Mouse (Mus musculus) gastrocnemius, postnatal 10 days (tissue): Measurements from ENCODE around the gene Osbpl2. TPM values are rescaled to one million over a fixed set of nuclear protein-coding genes. Genes with fewer than 3 reads are reported as not detected.

Experiments used
- DNase-seq: peaks from one replicate; pipeline ENCODE4 v3.0.0; 2021; ENCODE audit warnings: mixed read lengths
- microRNA-seq, 2 experiments: library from miRNA; unstranded; fragments of <30 nt; microRNA quantifications; one replicate each; pipeline ENCODE4 v1.2.0; 2021
- total RNA-seq, 2 experiments: library from RNA; stranded (reverse); gene quantifications; 2 replicates each; pipeline ENCODE4 v1.2.3; 2021

Gene Osbpl2
- total RNA-seq, 2 experiments from 2014 or later, result 18.1 to 21.5 TPM

GRCm38 (mm10) chr2:180202263-180202662, 83.2 kb downstream of the Osbpl2 start:
- DNase-seq, result no peak

- no peak for DNase-seq
These were observed 83.7 kb downstream of the Osbpl2 start for GRCm38 (mm10) chr2:180202805-180203204.

GRCm38 (mm10) chr2:180204501-180204900, 85.4 kb downstream of the Osbpl2 start:
- no peak for DNase-seq

- DNase-seq, result no peak
These were observed 86.2 kb downstream of the Osbpl2 start for GRCm38 (mm10) chr2:180205083-180205955.

GRCm38 (mm10) chr2:180205956-180206280, 86.8 kb downstream of the Osbpl2 start:
- DNase-seq, result no peak

- peak; percentile 73 for DNase-seq
These were observed 88.7 kb downstream of the Osbpl2 start for GRCm38 (mm10) chr2:180207840-180208239.

GRCm38 (mm10) chr2:180208976-180209375, 89.9 kb downstream of the Osbpl2 start:
- DNase-seq, result no peak

GRCm38 (mm10) chr2:180212255-180212654, 93.1 kb downstream of the Osbpl2 start:
- no peak for DNase-seq

Small RNA genes within 50 kb of the gene (microRNA-seq; reads per million reads assigned to microRNA genes)
- 0 reads per million in 2 experiments for gene Mir7005

Other genes starting within 250 kb of the Osbpl2 start
- gene Taf4, start 142.7 kb upstream of the Osbpl2 start, total RNA-seq, result 10 to 100 TPM in 1 of 2 experiments, 1 to 10 TPM in 1; 9.9 to 13.3 TPM
- gene Lsm14b, start 94.3 kb upstream of the Osbpl2 start, total RNA-seq, result 10 to 100 TPM; 44.1 to 46.2 TPM
- gene Psma7, start 76.9 kb upstream of the Osbpl2 start, total RNA-seq, result 100 to 1,000 TPM; 169 to 170 TPM
- 1 to 10 TPM; 2.8 to 3.6 TPM for gene Ss18l1, start 76.8 kb upstream of the Osbpl2 start, total RNA-seq
- gene Mtg2, start 48.7 kb upstream of the Osbpl2 start, total RNA-seq, result 10 to 100 TPM; 10.4 to 12.1 TPM
- gene Hrh3, start 14.8 kb upstream of the Osbpl2 start, total RNA-seq, result under 1 TPM; 0.29 to 0.42 TPM
- gene Adrm1, start 52.2 kb downstream of the Osbpl2 start, total RNA-seq, result 100 to 1,000 TPM in 1 of 2 experiments, 10 to 100 TPM in 1; 97.8 to 108 TPM
- gene Lama5, start 106.6 kb downstream of the Osbpl2 start, total RNA-seq, result 10 to 100 TPM; 22.5 to 25.9 TPM
- 100 to 1,000 TPM; 545 to 616 TPM for gene Rps21, start 138.1 kb downstream of the Osbpl2 start, total RNA-seq
- 10 to 100 TPM in 1 of 2 experiments, 1 to 10 TPM in 1; 9.3 to 10.3 TPM for gene Cables2, start 154.2 kb downstream of the Osbpl2 start, total RNA-seq
- gene Rbbp8nl, start 170.6 kb downstream of the Osbpl2 start, total RNA-seq, result not detected
- not detected for gene Gata5, start 215.4 kb downstream of the Osbpl2 start, total RNA-seq